Mouse (Mus musculus) MN1 (cell line): ENCODE results near the gene Prss35.

Source experiments
- DNase-seq: peaks from one replicate; pipeline ENCODE4 v3.0.0-alpha.2; 2016; ENCODE audit warnings: low spot score

Prss35 gene

DNA sequence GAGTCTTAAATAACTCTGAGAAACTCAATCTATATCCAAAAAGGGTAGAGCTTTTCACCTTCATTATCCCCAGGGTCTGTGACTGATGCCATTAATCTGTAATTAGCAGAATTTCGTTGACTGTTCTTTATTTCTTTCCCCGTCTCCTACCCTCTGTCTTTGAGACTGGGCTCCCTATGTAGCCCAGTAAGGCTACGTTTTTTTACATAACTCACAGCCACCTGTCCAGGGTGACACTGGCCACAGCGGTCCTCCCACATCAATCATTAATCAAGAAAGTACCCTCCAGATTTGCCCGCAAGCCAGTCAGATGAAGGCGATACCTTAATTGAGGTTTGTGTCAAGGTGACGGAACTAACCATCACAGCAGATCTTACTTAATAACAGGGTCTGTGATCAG lies 55.6 kb downstream of the Prss35 start:
- no peak for DNase-seq

DNA sequence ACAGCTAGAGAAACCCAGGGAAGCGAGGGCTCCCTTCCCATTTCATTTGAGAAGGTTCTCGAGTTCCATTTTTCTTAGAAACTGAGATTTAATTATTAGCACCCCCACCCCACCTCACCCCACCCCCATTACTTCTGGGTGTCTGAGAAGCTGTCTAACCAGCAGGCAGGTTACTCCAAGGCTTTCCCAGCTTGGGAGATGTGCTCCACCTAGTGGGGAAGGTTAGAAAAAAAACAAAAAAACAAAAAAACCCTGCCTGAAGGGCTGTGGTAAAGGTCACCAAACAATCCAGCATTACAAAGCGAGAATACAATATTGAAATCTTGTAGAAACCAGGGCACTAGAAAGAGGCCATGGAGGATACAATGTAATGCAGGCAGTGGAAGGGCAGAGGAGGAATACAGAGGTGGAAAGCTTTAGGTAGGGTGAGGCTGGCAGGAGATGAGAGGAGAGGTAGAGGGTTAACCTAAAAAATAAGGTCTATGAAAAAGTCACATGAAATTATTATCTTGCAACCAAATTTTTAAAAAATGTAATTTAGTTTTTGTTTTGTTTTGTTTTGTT lies 57.2 kb downstream of the Prss35 start:
- DNase-seq = peak; percentile 56
